Mouse (Mus musculus) neural tube, embryonic 14.5 days (tissue): ENCODE results near the gene Gng3. TPM values are rescaled to one million over a fixed set of nuclear protein-coding genes. Genes with fewer than 3 reads are reported as not detected.

Experiments used
- ATAC-seq: fragments of 200-750 bp; cut with Nextera tagmentation; 2 replicates; pipeline ENCODE4 v1.8.0; 2017; ENCODE audit warnings: low read depth, mild to moderate bottlenecking, moderate TSS enrichment, moderate library complexity
- H3K27ac ChIP-seq: fragments of 300-500 bp; sonication (generic); 2 replicates; pipeline ENCODE4 v1.5.1; 2014; ENCODE audit warnings: low read depth, mild to moderate bottlenecking, control low read depth, low read length, moderate library complexity, mixed read lengths
- H3K27me3 ChIP-seq: fragments of 300-500 bp; sonication (generic); 2 replicates; pipeline ENCODE4 v1.6.1; 2014; ENCODE audit warnings: low read length; ENCODE audit not compliant: control insufficient read depth, insufficient read depth
- H3K36me3 ChIP-seq: fragments of 300-500 bp; sonication (generic); 2 replicates; pipeline ENCODE4 v1.6.1; 2014; ENCODE audit warnings: low read length, mixed read lengths; ENCODE audit not compliant: control insufficient read depth, insufficient read depth
- H3K4me1 ChIP-seq: fragments of 300-500 bp; sonication (generic); 2 replicates; pipeline ENCODE4 v1.6.1; 2014; ENCODE audit warnings: low read length; ENCODE audit not compliant: control insufficient read depth, insufficient read depth
- H3K4me2 ChIP-seq: fragments of 300-500 bp; sonication (generic); 2 replicates; pipeline ENCODE4 v1.6.1; 2014; ENCODE audit warnings: mild to moderate bottlenecking, low read depth, low read length, control low read depth
- H3K4me3 ChIP-seq: fragments of 300-500 bp; sonication (generic); 2 replicates; pipeline ENCODE4 v1.5.1; 2014; ENCODE audit warnings: low read depth, low read length, control low read depth, mixed read lengths
- H3K9ac ChIP-seq: fragments of 300-500 bp; sonication (generic); replicated peaks from 2 replicates; pipeline ENCODE4 v1.6.1; 2014; ENCODE audit warnings: low read depth, mild to moderate bottlenecking, control low read depth, low read length, mixed read lengths
- H3K9me3 ChIP-seq: fragments of 300-500 bp; sonication (generic); 2 replicates; pipeline ENCODE4 v1.6.1; 2016; ENCODE audit warnings: low read length; ENCODE audit not compliant: control insufficient read depth
- WGBS: fragments of 180-500 bp; shearing (Covaris S2); extraction: QIAGEN DNeasy Blood & Tissue Kit; methylation state at CpG from one replicate; pipeline ENCODE4 v1.1.7; 2014; 5-methylcytosine and 5-hydroxymethylcytosine counted together
- polyA plus RNA-seq: library from polyadenylated mRNA; unstranded; fragments of >200 nt; fragmentation: Nextera tagmentation; extraction: Ambion mirVana; gene quantifications from 2 replicates; pipeline ENCODE4 v1.2.1, GENCODE M21; 2014

The Gng3 gene
- polyA plus RNA-seq, 1 experiment from 2014 or later = 608 TPM

DNA sequence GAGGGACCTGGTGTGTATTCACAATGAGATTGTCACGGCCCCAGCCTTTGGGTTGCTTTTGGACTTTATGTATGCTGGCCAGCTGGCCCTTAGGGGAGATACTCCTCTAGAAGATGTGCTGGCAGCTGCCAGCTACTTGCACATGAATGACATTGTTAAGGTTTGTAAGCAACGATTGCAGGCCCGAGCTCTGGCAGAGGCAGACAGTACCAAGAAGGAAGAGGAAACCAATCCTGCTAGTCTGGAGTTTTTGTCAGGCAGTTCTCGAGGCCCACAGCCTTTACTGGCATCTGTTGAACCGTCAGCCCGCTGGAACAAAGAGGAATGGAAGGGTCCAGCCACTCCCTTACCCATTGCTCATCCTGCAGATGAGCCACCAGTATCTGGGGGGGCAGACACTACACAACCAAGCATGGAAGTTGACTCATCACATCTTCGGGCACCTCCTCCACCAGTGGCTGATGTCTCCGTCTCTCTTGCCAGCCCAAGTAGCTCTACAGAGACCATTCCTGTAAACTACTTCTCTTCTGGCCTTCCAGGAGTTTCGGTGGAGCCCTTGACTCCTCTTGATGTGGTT lies 35.7 kb downstream of the Gng3 start:
- no peaks in the 10 kb centered on the region for H3K27me3 ChIP-seq
- H3K27ac ChIP-seq = peak overlapping the region; percentile 77
- peaks cover 6% of the 10 kb centered on the region; the same call in 1 of the 2 replicates for H3K4me1 ChIP-seq
- no peak overlapping the region for H3K9ac ChIP-seq
- WGBS = 89% methylated on average over 9 of the region's 9 CpGs
- no peaks in the 10 kb centered on the region for H3K9me3 ChIP-seq
- H3K4me2 ChIP-seq = peak overlapping the region; percentile 86
- ATAC-seq = no peak
- H3K36me3 ChIP-seq = peaks cover 11% of the 10 kb centered on the region; the same call in 1 of the 2 replicates
- no peak overlapping the region for H3K4me3 ChIP-seq

DNA sequence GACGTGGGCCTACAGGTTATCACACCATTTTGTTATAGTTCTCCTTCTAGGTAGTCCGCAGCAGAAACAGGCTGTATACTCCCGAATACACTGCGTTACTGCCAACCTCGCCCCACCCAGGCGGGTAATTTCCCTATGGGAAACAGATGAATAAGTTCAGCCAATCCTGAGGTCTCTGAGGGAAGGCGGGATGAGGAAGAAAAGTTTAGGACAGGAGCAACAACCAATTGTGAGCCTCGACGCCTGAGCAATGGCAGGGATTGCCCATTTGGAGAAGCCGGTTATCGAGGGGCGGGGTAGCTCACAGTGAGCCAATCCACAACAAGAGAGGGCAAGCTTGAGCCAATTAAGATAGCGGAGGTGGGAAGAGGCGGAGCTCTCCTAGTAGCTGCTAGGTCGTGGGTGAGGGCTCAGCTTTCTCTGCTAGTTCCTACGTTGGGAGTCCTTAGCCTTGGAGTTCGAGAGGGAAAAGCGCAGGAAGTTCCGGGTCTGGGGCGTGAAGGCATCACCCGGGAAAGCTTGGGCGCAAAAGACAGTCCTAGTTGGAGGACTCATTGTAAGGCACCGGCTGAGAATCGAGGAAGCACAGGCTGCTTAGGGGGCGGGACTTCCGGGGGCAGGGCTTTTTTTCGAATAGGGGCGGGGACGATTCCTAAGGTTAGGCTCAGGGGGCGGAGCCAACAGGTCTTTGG lies 36.7 kb downstream of the Gng3 start, which contains the start of gene Zbtb3:
TSS of gene Zbtb3 (plus strand) at position 426 of the 692 bp plus-strand sequence.
- ATAC-seq = peak; percentile 97
- Histone ChIP-seq H3K4me1 (peaks cover 12% of the 10 kb centered on the region; the same call in 1 of the 2 replicates), H3K4me2 (peak within 1 kb of the TSS; percentile 86), H3K4me3 (peak within 1 kb of the TSS; percentile 58), H3K36me3 (peaks cover 10% of the 10 kb centered on the region; the same call in 1 of the 2 replicates), H3K27ac (peak within 1 kb of the TSS; percentile 77), H3K27me3 (no peaks in the 10 kb centered on the region), H3K9me3 (no peaks in the 10 kb centered on the region), H3K9ac (peak within 1 kb of the TSS; percentile 67)
- WGBS = under 1% methylated on average over 30 of the region's 30 CpGs

- Histone ChIP-seq H3K4me2 (peak overlapping the region; percentile 95; the same call in 1 of the 2 replicates), H3K9ac (no peak overlapping the region; the same call in 1 of the 2 replicates), H3K4me3 (no peak overlapping the region), H3K27me3 (no peaks in the 10 kb centered on the region), H3K36me3 (peaks cover 7% of the 10 kb centered on the region), H3K9me3 (no peaks in the 10 kb centered on the region), H3K27ac (no peak overlapping the region), H3K4me1 (peaks cover 15% of the 10 kb centered on the region; the same call in 1 of the 2 replicates)
- ATAC-seq = no peak
Observed at GRCm38 (mm10) chr19:8798947-8799315, 40.1 kb downstream of the Gng3 start.

- Histone ChIP-seq H3K27ac (no peak within 1 kb of the TSS), H3K4me2 (peak within 1 kb of the TSS; percentile 95), H3K4me1 (peaks cover 15% of the 10 kb centered on the region; the same call in 1 of the 2 replicates), H3K36me3 (peaks cover 12% of the 10 kb centered on the region), H3K4me3 (peak within 1 kb of the TSS; percentile 77), H3K9me3 (no peaks in the 10 kb centered on the region), H3K9ac (peak within 1 kb of the TSS; percentile 63), H3K27me3 (no peaks in the 10 kb centered on the region)
- WGBS = 1% methylated on average over 25 of the region's 25 CpGs
- ATAC-seq = peak; percentile 71
Observed at GRCm38 (mm10) chr19:8798264-8798946, 40.6 kb downstream of the Gng3 start, which contains the start of gene Polr2g. Polr2g (minus strand) TSS chr19:8798577.

- Histone ChIP-seq H3K4me3 (no peak overlapping the region), H3K36me3 (peaks cover 16% of the 10 kb centered on the region), H3K4me1 (peaks cover 10% of the 10 kb centered on the region; the same call in 1 of the 2 replicates), H3K27ac (no peak overlapping the region), H3K9me3 (no peaks in the 10 kb centered on the region), H3K4me2 (no peak overlapping the region), H3K27me3 (no peaks in the 10 kb centered on the region), H3K9ac (no peak overlapping the region)
- ATAC-seq = no peak
- 86% methylated on average over 7 of the region's 7 CpGs for WGBS
Observed at GRCm38 (mm10) chr19:8790171-8790570, 48.8 kb downstream of the Gng3 start.

DNA sequence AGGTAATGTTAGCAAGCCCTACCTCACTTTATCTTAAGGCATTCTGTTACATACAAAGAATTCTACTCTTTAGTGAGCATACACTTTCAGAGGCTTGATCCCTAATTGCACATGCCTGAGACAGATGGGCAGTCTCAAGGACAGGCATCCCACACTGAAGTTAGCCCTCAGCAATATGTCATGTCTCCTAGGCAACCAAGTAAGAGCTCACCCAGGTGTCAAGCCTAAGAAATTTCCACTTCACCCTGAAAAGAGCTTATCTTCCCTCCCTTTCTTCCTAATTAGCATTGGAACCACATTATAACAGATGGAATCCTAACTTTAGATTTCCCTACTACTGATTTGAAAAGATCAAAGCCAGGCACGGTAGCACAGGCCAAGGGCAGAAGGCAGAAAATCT lies 49.8 kb downstream of the Gng3 start:
- H3K4me1 ChIP-seq = peaks cover 10% of the 10 kb centered on the region; the same call in 1 of the 2 replicates

GRCm38 (mm10) chr19:8788521-8788920 lies 50.5 kb downstream of the Gng3 start:
- Histone ChIP-seq H3K9ac (no peak overlapping the region), H3K27ac (no peak overlapping the region), H3K4me3 (no peak overlapping the region), H3K36me3 (peaks cover 7% of the 10 kb centered on the region), H3K4me1 (peaks cover 10% of the 10 kb centered on the region; the same call in 1 of the 2 replicates), H3K4me2 (no peak overlapping the region), H3K27me3 (no peaks in the 10 kb centered on the region), H3K9me3 (no peaks in the 10 kb centered on the region)
- ATAC-seq = no peak
- 20% methylated on average over 3 of the region's 3 CpGs for WGBS

More for the DNA sequence above, 49.8 kb downstream of the Gng3 start:
- peaks cover 12% of the 10 kb centered on the region for H3K36me3 ChIP-seq
- no peak overlapping the region for H3K9ac ChIP-seq
- no peaks in the 10 kb centered on the region for H3K9me3 ChIP-seq
- no peak for ATAC-seq
- H3K4me2 ChIP-seq = no peak overlapping the region
- H3K4me3 ChIP-seq = no peak overlapping the region
- WGBS = 62% methylated on average over 1 of the region's 1 CpGs
- no peak overlapping the region for H3K27ac ChIP-seq
- H3K27me3 ChIP-seq = no peaks in the 10 kb centered on the region
